Mouse (Mus musculus) CH12.LX (cell line): ENCODE measurements at regions not wholly inside any gene's neighbourhood (a gene's known extent, or its start where the extent isn't known, plus 50 kb on each side); places are given as distances from the start of the nearest gene placed in this dataset.

Source experiments
- BHLHE40 ChIP-seq: IDR thresholded peaks from 2 replicates; pipeline ENCODE4 v1.6.1; 2011; ENCODE audit warnings: mild to moderate bottlenecking, low read depth, low read length, improper control_type of control experiment
- CHD1 ChIP-seq: IDR thresholded peaks from 2 replicates; pipeline ENCODE4 v1.6.1; 2012; ENCODE audit warnings: low read depth, low read length, improper control_type of control experiment, inconsistent platforms
- CHD2 ChIP-seq: IDR thresholded peaks from 2 replicates; pipeline ENCODE4 v1.6.1; 2011; ENCODE audit warnings: low read length, improper control_type of control experiment
- CTCF ChIP-seq, 2 experiments: IDR thresholded peaks in 1 of 2; conservative IDR thresholded peaks in 1 of 2; 2 replicates each; pipeline ENCODE4 v1.5.1; 2011 to 2012; ENCODE audit warnings: low read depth in 2 of 2, low read length in 2 of 2, improper control_type of control experiment in 1 of 2, inconsistent platforms in 1 of 2, mild to moderate bottlenecking in 1 of 2, moderate library complexity in 1 of 2
- E2F4 ChIP-seq: IDR thresholded peaks from 2 replicates; pipeline ENCODE4 v1.6.1; 2011; ENCODE audit warnings: low read depth, low read length, improper control_type of control experiment; ENCODE audit not compliant: insufficient replicate concordance
- EP300 ChIP-seq: IDR thresholded peaks from 2 replicates; pipeline ENCODE4 v1.6.1; 2011; ENCODE audit warnings: low read length, improper control_type of control experiment
- MAX ChIP-seq: IDR thresholded peaks from 2 replicates; pipeline ENCODE4 v1.6.1; 2011; ENCODE audit warnings: low read length, improper control_type of control experiment
- MAZ ChIP-seq: IDR thresholded peaks from 2 replicates; pipeline ENCODE4 v1.6.1; 2012; ENCODE audit warnings: low read depth, mild to moderate bottlenecking, inconsistent platforms, low read length, improper control_type of control experiment, moderate library complexity
- MYC ChIP-seq: IDR thresholded peaks from 2 replicates; pipeline ENCODE4 v1.6.1; 2011; ENCODE audit warnings: low read depth, mild to moderate bottlenecking, improper control_type of control experiment, low read length
- POLR2A ChIP-seq: IDR thresholded peaks from 2 replicates; pipeline ENCODE4 v1.6.1; 2011; ENCODE audit warnings: low read depth, mild to moderate bottlenecking, improper control_type of control experiment, low read length
- RAD21 ChIP-seq: IDR thresholded peaks from 2 replicates; pipeline ENCODE4 v1.6.1; 2011; ENCODE audit warnings: low read depth, mild to moderate bottlenecking, low read length, improper control_type of control experiment, moderate library complexity
- TCF12 ChIP-seq: IDR thresholded peaks from 2 replicates; pipeline ENCODE4 v1.6.1; 2014; ENCODE audit warnings: low read depth, mild to moderate bottlenecking, inconsistent platforms, low read length, improper control_type of control experiment
- USF2 ChIP-seq: conservative IDR thresholded peaks from 2 replicates; pipeline ENCODE4 v1.6.1; 2011; ENCODE audit warnings: low read depth, low read length, improper control_type of control experiment
- ZNF384 ChIP-seq: IDR thresholded peaks from 2 replicates; pipeline ENCODE4 v1.6.1; 2012; ENCODE audit warnings: low read depth, low read length, improper control_type of control experiment, inconsistent platforms

DNA sequence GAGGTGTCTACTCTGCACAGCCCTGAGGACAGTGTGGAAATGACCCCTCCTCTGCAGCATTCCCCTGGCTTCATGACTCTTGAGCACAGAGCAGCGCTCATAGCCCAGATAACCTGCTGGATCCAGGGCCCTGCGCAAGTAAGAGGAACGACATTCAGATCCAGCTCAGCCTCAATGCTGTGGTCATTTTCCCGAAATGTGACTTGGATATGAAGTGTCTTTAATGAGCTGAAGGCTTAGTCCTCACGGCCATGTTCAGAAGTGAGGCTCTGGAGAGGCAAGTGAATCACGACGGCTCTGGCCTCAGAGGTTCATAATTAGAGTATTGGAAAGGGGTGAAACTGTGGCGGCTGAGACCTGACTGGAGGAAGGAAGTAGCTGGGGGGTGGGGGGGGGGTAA lies 200.6 kb upstream of the Vstm2b start:
- no peak for TF ChIP-seq CTCF (conservative IDR thresholded peaks at IDR 0.05 in 1 of 2, IDR thresholded peaks at IDR 0.05 in 1 of 2; ENCODE audit: low read depth in 2 of 2, low read length in 2 of 2)
- no peak for TF ChIP-seq BHLHE40
- no peak for TF ChIP-seq E2F4
- no peak for TF ChIP-seq CHD1
- no peak for TF ChIP-seq TCF12
- no peak for TF ChIP-seq USF2
- no peak for TF ChIP-seq MAX
- no peak for TF ChIP-seq MAZ
- no peak for TF ChIP-seq RAD21
- TF ChIP-seq POLR2A = no peak
- no peak for TF ChIP-seq CHD2
- TF ChIP-seq EP300 = no peak
- no peak for TF ChIP-seq MYC
- TF ChIP-seq ZNF384 = no peak
